Mouse (Mus musculus) liver, embryonic 16.5 days (tissue): ENCODE measurements around the gene Ogdh. TPM values are rescaled to one million over a fixed set of nuclear protein-coding genes. Genes with fewer than 3 reads are reported as not detected.

Source experiments
- ATAC-seq: fragments of 200-750 bp; cut with Nextera tagmentation; 2 replicates; pipeline ENCODE4 v1.8.0; 2017; ENCODE audit warnings: low read depth, mild to moderate bottlenecking, moderate number of reproducible peaks, moderate library complexity
- H3K27ac ChIP-seq: fragments of 300-500 bp; sonication (generic); 2 replicates; pipeline ENCODE4 v1.5.1; 2014; ENCODE audit warnings: mild to moderate bottlenecking, low read length
- H3K27me3 ChIP-seq: fragments of 300-500 bp; sonication (generic); 2 replicates; pipeline ENCODE4 v1.6.1; 2014; ENCODE audit warnings: low read depth, low read length, mixed read lengths; ENCODE audit not compliant: control insufficient read depth, insufficient read depth
- H3K36me3 ChIP-seq: fragments of 300-500 bp; sonication (generic); 2 replicates; pipeline ENCODE4 v1.6.1; 2014; ENCODE audit warnings: mild to moderate bottlenecking; ENCODE audit not compliant: control insufficient read depth, insufficient read depth
- H3K4me1 ChIP-seq: fragments of 300-500 bp; sonication (generic); 2 replicates; pipeline ENCODE4 v1.6.1; 2014; ENCODE audit warnings: low read depth, low read length, mixed read lengths; ENCODE audit not compliant: control insufficient read depth
- H3K4me2 ChIP-seq: fragments of 300-500 bp; sonication (generic); 2 replicates; pipeline ENCODE4 v1.6.1; 2014; ENCODE audit warnings: low read depth, low read length, mixed read lengths
- H3K4me3 ChIP-seq: fragments of 300-500 bp; sonication (generic); 2 replicates; pipeline ENCODE4 v1.5.1; 2014; ENCODE audit warnings: low read depth, mild to moderate bottlenecking, low read length
- H3K9ac ChIP-seq: fragments of 300-500 bp; sonication (generic); 2 replicates; pipeline ENCODE4 v1.6.1; 2014; ENCODE audit warnings: low read depth, low read length
- H3K9me3 ChIP-seq: fragments of 300-500 bp; sonication (generic); replicated peaks from 2 replicates; pipeline ENCODE4 v1.6.1; 2016; ENCODE audit warnings: low read length; ENCODE audit not compliant: control insufficient read depth
- WGBS: fragments of 180-500 bp; shearing (Covaris S2); extraction: QIAGEN DNeasy Blood & Tissue Kit; methylation state at CpG from one replicate; pipeline ENCODE4 v1.1.7; 2014; ENCODE audit not compliant: insufficient replicate concordance; 5-methylcytosine and 5-hydroxymethylcytosine counted together
- polyA plus RNA-seq: library from polyadenylated mRNA; unstranded; fragments of >200 nt; fragmentation: Nextera tagmentation; extraction: Ambion mirVana; gene quantifications from 2 replicates; pipeline ENCODE4 v1.2.1, GENCODE M21; 2015

Gene Ogdh
- polyA plus RNA-seq, 1 experiment from 2014 or later: 93.8 TPM

GRCm38 (mm10) chr11:6267320-6268254 is 23.8 kb upstream of the Ogdh start, which contains the start of gene Ddx56:
Gene Ddx56 (minus strand): TSS chr11:6267772.
- peaks cover 29% of the 10 kb centered on the region for H3K36me3 ChIP-seq
- peak within 1 kb of the TSS; percentile 89 for H3K9ac ChIP-seq
- H3K27me3 ChIP-seq: no peaks in the 10 kb centered on the region
- no peaks in the 10 kb centered on the region for H3K9me3 ChIP-seq
- peak within 1 kb of the TSS; percentile 95 for H3K27ac ChIP-seq
- H3K4me3 ChIP-seq: peak within 1 kb of the TSS; percentile 94
- peak; percentile 99 for ATAC-seq
- WGBS: 1% methylated on average over 48 of the region's 50 CpGs
- H3K4me1 ChIP-seq: peaks cover 10% of the 10 kb centered on the region
- H3K4me2 ChIP-seq: peak within 1 kb of the TSS; percentile 76

- WGBS: 18% methylated on average over 11 of the region's 11 CpGs
- H3K27ac ChIP-seq: peak overlapping the region; percentile 3; the same call in 1 of the 2 replicates
- ATAC-seq: no peak
These were observed 17.8 kb upstream of the Ogdh start for GRCm38 (mm10) chr11:6273607-6274006.

GRCm38 (mm10) chr11:6274387-6275093 is 16.9 kb upstream of the Ogdh start, which contains the start of gene Tmed4:
Gene Tmed4 (minus strand): TSS chr11:6274870.
- Histone ChIP-seq H3K9ac (peak within 1 kb of the TSS; percentile 84), H3K27me3 (no peaks in the 10 kb centered on the region), H3K4me3 (peak within 1 kb of the TSS; percentile 77), H3K4me2 (peak within 1 kb of the TSS; percentile 67), H3K27ac (peak within 1 kb of the TSS; percentile 76), H3K9me3 (no peaks in the 10 kb centered on the region), H3K36me3 (peaks cover 9% of the 10 kb centered on the region), H3K4me1 (peaks cover 16% of the 10 kb centered on the region)
- under 1% methylated on average over 39 of the region's 39 CpGs for WGBS
- ATAC-seq: peak; percentile 97

More at GRCm38 (mm10) chr11:6273607-6274006, 17.8 kb upstream of the Ogdh start:
- Histone ChIP-seq H3K4me3 (peak overlapping the region; percentile 77), H3K9ac (peak overlapping the region; percentile 84), H3K9me3 (no peaks in the 10 kb centered on the region), H3K27me3 (no peaks in the 10 kb centered on the region), H3K36me3 (peaks cover 9% of the 10 kb centered on the region), H3K4me2 (peak overlapping the region; percentile 67), H3K4me1 (peaks cover 16% of the 10 kb centered on the region)

GRCm38 (mm10) chr11:6275094-6275484 is 16.3 kb upstream of the Ogdh start:
- 30% methylated on average over 7 of the region's 7 CpGs for WGBS
- no peak for ATAC-seq

GRCm38 (mm10) chr11:6276466-6276865 is 15.0 kb upstream of the Ogdh start:
- no peaks in the 10 kb centered on the region for H3K27me3 ChIP-seq
- no peak overlapping the region for H3K4me3 ChIP-seq
- H3K27ac ChIP-seq: no peak overlapping the region
- no peak overlapping the region for H3K9ac ChIP-seq
- peaks cover 16% of the 10 kb centered on the region for H3K4me1 ChIP-seq
- WGBS: 67% methylated on average over 3 of the region's 3 CpGs
- H3K36me3 ChIP-seq: peaks cover 4% of the 10 kb centered on the region
- H3K4me2 ChIP-seq: no peak overlapping the region
- no peak for ATAC-seq
- H3K9me3 ChIP-seq: no peaks in the 10 kb centered on the region; the same call in 1 of the 2 replicates

More at GRCm38 (mm10) chr11:6275094-6275484, 16.3 kb upstream of the Ogdh start:
- H3K9me3 ChIP-seq: no peaks in the 10 kb centered on the region; the same call in 1 of the 2 replicates
- H3K4me3 ChIP-seq: peak overlapping the region; percentile 77
- no peaks in the 10 kb centered on the region for H3K27me3 ChIP-seq
- peak overlapping the region; percentile 84 for H3K9ac ChIP-seq
- H3K4me1 ChIP-seq: peaks cover 16% of the 10 kb centered on the region
- H3K27ac ChIP-seq: peak overlapping the region; percentile 76
- peak overlapping the region; percentile 67 for H3K4me2 ChIP-seq
- H3K36me3 ChIP-seq: peaks cover 9% of the 10 kb centered on the region

GRCm38 (mm10) chr11:6282940-6283339 is 8.5 kb upstream of the Ogdh start:
- H3K9ac ChIP-seq: no peak overlapping the region
- 64% methylated on average over 3 of the region's 3 CpGs for WGBS
- H3K4me1 ChIP-seq: no peaks in the 10 kb centered on the region
- H3K9me3 ChIP-seq: no peaks in the 10 kb centered on the region; the same call in 1 of the 2 replicates
- H3K27ac ChIP-seq: no peak overlapping the region
- no peaks in the 10 kb centered on the region for H3K36me3 ChIP-seq
- H3K4me2 ChIP-seq: no peak overlapping the region
- ATAC-seq: no peak
- no peaks in the 10 kb centered on the region for H3K27me3 ChIP-seq
- no peak overlapping the region for H3K4me3 ChIP-seq

- no peaks in the 10 kb centered on the region for H3K9me3 ChIP-seq
- H3K4me2 ChIP-seq: no peak overlapping the region
- no peak overlapping the region for H3K9ac ChIP-seq
- WGBS: 83% methylated on average over 3 of the region's 3 CpGs
- no peak for ATAC-seq
- H3K36me3 ChIP-seq: no peaks in the 10 kb centered on the region
- H3K4me3 ChIP-seq: no peak overlapping the region
- peaks cover 28% of the 10 kb centered on the region for H3K4me1 ChIP-seq
- H3K27ac ChIP-seq: no peak overlapping the region
- H3K27me3 ChIP-seq: no peaks in the 10 kb centered on the region
These were observed 1.3 kb upstream of the Ogdh start for GRCm38 (mm10) chr11:6290138-6290537.

GRCm38 (mm10) chr11:6290883-6291282 is 550 bp upstream of the Ogdh start:
- Histone ChIP-seq H3K27ac (peak overlapping the region; percentile 98), H3K9ac (peak overlapping the region; percentile 95), H3K4me1 (peaks cover 36% of the 10 kb centered on the region), H3K4me3 (peak overlapping the region; percentile 97), H3K4me2 (peak overlapping the region; percentile 80), H3K9me3 (no peaks in the 10 kb centered on the region), H3K27me3 (no peaks in the 10 kb centered on the region), H3K36me3 (no peaks in the 10 kb centered on the region)
- WGBS: 27% methylated on average over 3 of the region's 3 CpGs
- no peak for ATAC-seq
